Mouse (Mus musculus) small intestine, adult 10 weeks (tissue): ENCODE measurements around the gene Ubr7. TPM values are rescaled to one million over a fixed set of nuclear protein-coding genes. Genes with fewer than 3 reads are reported as not detected.

Experiments
- polyA plus RNA-seq: library from polyadenylated mRNA; stranded (reverse); fragments of 350-450 nt; fragmentation: Illumina TruSeq; extraction: RNeasy Lipid Tissue Mini Kit (QIAGEN cat#74804); gene quantifications from one replicate; pipeline ENCODE4 v1.2.3, GENCODE M21; 2014; ENCODE audit warnings: low replicate concordance

The Ubr7 gene
- 15.8 TPM for polyA plus RNA-seq

DNA sequence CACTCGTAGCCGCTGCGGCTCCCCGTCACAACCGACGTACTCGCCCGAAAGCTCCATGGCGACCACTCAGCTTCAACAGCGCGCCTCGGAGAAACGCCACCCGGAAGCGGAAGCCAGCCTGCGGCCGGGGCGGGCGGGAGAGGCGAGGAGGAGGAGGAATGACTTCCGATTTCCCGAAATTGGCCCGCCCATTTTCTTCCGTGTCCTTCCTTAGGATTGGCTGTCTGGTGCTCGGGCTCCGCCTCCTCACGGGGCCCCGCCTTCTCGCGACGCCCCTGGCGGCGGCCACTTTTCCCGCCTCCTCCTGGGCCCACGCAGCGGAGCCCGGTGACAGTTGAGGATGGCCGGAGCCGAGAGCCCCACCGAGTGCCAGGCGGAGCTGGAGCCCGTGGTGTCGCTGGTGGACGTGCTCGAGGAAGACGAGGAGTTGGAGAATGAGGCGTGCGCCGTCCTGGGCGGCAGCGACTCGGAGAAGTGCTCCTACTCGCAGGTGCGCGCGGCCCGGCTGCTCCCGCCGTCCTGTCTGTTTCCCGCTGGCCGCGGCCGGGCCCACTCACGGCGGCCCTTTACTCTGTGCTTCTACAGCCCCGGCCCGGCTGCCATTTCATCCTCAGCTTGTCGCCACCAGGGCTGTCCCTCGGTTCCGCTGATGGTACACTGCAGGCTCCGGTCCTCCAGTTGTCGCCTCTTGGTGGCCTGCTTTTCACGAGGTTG, at the start of gene Ubr7, which contains the start of the genes Gm28051 and Gon7:
Gene Ubr7, plus strand, starts transcription at position 279 of the 714 bp plus-strand sequence.
Gene Gm28051, minus strand, starts transcription at position 77 of the 714 bp plus-strand sequence.
Gene Gon7, minus strand, starts transcription at position 115 of the 714 bp plus-strand sequence.

DNA sequence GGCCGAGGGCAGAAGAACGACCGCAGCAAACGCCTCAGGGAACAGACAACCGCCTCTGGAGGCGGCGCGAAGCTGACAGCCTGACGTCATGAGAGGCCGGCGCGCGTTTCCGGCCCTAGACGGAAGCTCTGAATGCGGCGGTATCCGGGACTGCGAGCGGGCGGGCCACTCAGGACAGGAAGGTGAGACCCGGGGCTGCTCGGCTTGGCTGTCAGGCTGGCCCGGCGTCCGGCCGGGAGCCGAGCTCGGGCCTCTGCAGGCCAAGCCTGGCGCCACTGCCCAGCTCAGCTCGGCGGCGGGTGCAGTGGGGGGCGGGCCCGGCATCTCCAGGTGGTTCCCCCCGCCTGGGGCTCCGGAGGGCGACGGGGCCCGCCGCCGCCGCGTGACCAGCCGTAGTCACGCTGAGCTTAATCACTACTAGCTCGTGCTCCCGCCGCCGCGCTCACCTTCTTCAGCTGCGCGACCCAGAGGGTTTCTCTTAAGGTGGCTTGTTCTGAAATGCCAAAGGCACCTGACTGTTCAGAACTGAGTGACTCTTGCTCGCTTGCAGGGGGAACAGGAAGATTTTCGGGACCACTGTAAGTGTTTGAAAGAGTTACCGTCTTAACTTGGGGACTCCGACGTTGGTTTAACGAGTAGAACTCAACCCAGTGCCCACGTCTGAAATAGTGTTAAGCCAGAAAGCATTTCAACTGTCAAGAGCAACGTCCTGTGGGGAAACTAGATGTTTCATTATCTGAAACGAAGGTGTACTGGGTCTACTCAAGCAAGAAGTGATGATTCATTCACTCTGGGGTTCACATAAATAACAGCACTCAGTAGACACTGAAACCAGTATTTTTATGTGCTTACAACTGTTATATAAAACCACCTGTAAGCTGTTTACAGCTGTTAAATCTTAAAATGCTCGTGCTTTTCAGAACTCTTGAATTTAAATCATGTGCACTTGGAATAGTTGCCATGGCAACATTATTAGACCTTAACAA, 13.9 kb upstream of the Ubr7 start, which contains the start of the genes Moap1 and Tmem251:
Gene Moap1, minus strand, starts transcription at position 73 of the 986 bp plus-strand sequence.
Gene Tmem251, plus strand, starts transcription at position 174 of the 986 bp plus-strand sequence.

GRCm38 (mm10) chr12:102758403-102758756, 613 bp downstream of the Ubr7 start, which contains the start of gene Gm20604:
Gene Gm20604, minus strand, starts transcription at chr12:102758672.

Other genes starting within 250 kb of the Ubr7 start
- gene Chga, start 203.0 kb upstream of the Ubr7 start, polyA plus RNA-seq: 2.9 TPM
- gene Itpk1, start 53.0 kb upstream of the Ubr7 start, polyA plus RNA-seq: 2.4 TPM
- gene Moap1, start 14.3 kb upstream of the Ubr7 start, polyA plus RNA-seq: not detected
- gene Tmem251, start 14.2 kb upstream of the Ubr7 start, polyA plus RNA-seq: 12.3 TPM
- gene Gm28051, start 202 bp upstream of the Ubr7 start, polyA plus RNA-seq: not detected
- 18.9 TPM for gene Gon7, start 164 bp upstream of the Ubr7 start, polyA plus RNA-seq
- gene Gm20604, start 705 bp downstream of the Ubr7 start, polyA plus RNA-seq: 14.5 TPM
- 34.2 TPM for gene Btbd7, start 120.5 kb downstream of the Ubr7 start, polyA plus RNA-seq
- not detected for gene Cox8c, start 141.3 kb downstream of the Ubr7 start, polyA plus RNA-seq
- gene Unc79, start 190.9 kb downstream of the Ubr7 start, polyA plus RNA-seq: 0.07 TPM